Mouse (Mus musculus): Measurements from ENCODE around the gene Coro1c. TPM values are rescaled to one million over a fixed set of nuclear protein-coding genes. Genes with fewer than 3 reads are reported as not detected.

The Coro1c gene
- polyA plus RNA-seq, 1 experiment from 2014 or later: 297 TPM

- no peak overlapping the region for H3K4me3 ChIP-seq (ENCODE audit: low read depth, low read length)
- H3K9ac ChIP-seq (ENCODE audit: low read length): no peak overlapping the region
- WGBS: 82% methylated on average over 7 of the region's 7 CpGs
- H3K9me3 ChIP-seq (ENCODE audit: control insufficient read depth, low read length): no peaks in the 10 kb centered on the region
- H3K27ac ChIP-seq (ENCODE audit: low read depth, low read length): 0 out of 2 replicates have a peak overlapping the region, but pooled peaks have one; percentile 14
- H3K36me3 ChIP-seq (ENCODE audit: control insufficient read depth, insufficient read depth, low read length): no peaks in the 10 kb centered on the region
- no peaks in the 10 kb centered on the region for H3K4me1 ChIP-seq (ENCODE audit: control insufficient read depth, insufficient read depth, low read length)
- no peak overlapping the region for H3K4me2 ChIP-seq (ENCODE audit: low read depth)
- no peaks in the 10 kb centered on the region for H3K27me3 ChIP-seq (ENCODE audit: control insufficient read depth, insufficient read depth, low read length)
- no peak for ATAC-seq (ENCODE audit: insufficient read depth, low FRiP score, low TSS enrichment)
- no peak for DNase-seq (ENCODE audit: low spot score)
Observed at GRCm38 (mm10) chr5:113829566-113830291, 78.8 kb downstream of the Coro1c start.

- H3K36me3 ChIP-seq (ENCODE audit: control insufficient read depth, insufficient read depth, low read length): no peaks in the 10 kb centered on the region
- no peak overlapping the region for H3K9ac ChIP-seq (ENCODE audit: low read length)
- WGBS: 59% methylated on average over 7 of the region's 7 CpGs
- no peaks in the 10 kb centered on the region for H3K4me1 ChIP-seq (ENCODE audit: control insufficient read depth, insufficient read depth, low read length)
- no peaks in the 10 kb centered on the region for H3K27me3 ChIP-seq (ENCODE audit: control insufficient read depth, insufficient read depth, low read length)
- no peak overlapping the region for H3K27ac ChIP-seq (ENCODE audit: low read depth, low read length)
- ATAC-seq (ENCODE audit: insufficient read depth, low FRiP score, low TSS enrichment): no peak
- H3K4me2 ChIP-seq (ENCODE audit: low read depth): no peak overlapping the region
- DNase-seq (ENCODE audit: low spot score): no peak
- no peak overlapping the region for H3K4me3 ChIP-seq (ENCODE audit: low read depth, low read length)
- H3K9me3 ChIP-seq (ENCODE audit: control insufficient read depth, low read length): no peaks in the 10 kb centered on the region
Observed at GRCm38 (mm10) chr5:113828481-113828880, 80.1 kb downstream of the Coro1c start.

GRCm38 (mm10) chr5:113827991-113828411 lies 80.6 kb downstream of the Coro1c start:
- 50% methylated on average over 4 of the region's 4 CpGs for WGBS
- H3K9ac ChIP-seq (ENCODE audit: low read length): no peak overlapping the region
- no peaks in the 10 kb centered on the region for H3K9me3 ChIP-seq (ENCODE audit: control insufficient read depth, low read length)
- H3K4me1 ChIP-seq (ENCODE audit: control insufficient read depth, insufficient read depth, low read length): no peaks in the 10 kb centered on the region
- no peaks in the 10 kb centered on the region for H3K27me3 ChIP-seq (ENCODE audit: control insufficient read depth, insufficient read depth, low read length)
- DNase-seq (ENCODE audit: low spot score): no peak
- H3K4me2 ChIP-seq (ENCODE audit: low read depth): no peak overlapping the region
- no peak overlapping the region for H3K4me3 ChIP-seq (ENCODE audit: low read depth, low read length)
- no peaks in the 10 kb centered on the region for H3K36me3 ChIP-seq (ENCODE audit: control insufficient read depth, insufficient read depth, low read length)
- ATAC-seq (ENCODE audit: insufficient read depth, low FRiP score, low TSS enrichment): no peak
- H3K27ac ChIP-seq (ENCODE audit: low read depth, low read length): no peak overlapping the region

DNA sequence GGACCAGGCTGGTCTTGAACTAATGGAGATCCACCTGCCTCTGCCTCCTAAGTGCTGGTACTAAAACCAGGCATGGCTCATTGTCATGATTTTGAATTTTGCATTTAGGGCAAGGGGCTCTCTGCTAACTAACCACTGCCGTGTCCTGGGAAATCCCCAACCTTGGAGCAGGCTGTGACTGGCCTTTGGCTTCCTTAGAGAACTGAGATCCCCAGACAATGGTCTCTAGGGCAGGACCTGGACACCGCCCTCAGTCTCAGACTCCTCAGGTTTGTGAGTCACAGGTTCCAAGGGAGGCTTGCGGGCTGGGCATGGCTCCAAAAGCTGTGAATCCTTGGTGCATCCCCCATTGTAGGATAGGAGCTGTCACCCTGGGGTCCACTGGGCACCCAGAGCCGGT lies 81.9 kb downstream of the Coro1c start:
- H3K4me1 ChIP-seq (ENCODE audit: control insufficient read depth, insufficient read depth, low read length): no peaks in the 10 kb centered on the region
- H3K36me3 ChIP-seq (ENCODE audit: control insufficient read depth, insufficient read depth, low read length): no peaks in the 10 kb centered on the region
- H3K9me3 ChIP-seq (ENCODE audit: control insufficient read depth, low read length): no peaks in the 10 kb centered on the region; the same call in 1 of the 2 replicates
- ATAC-seq (ENCODE audit: insufficient read depth, low FRiP score, low TSS enrichment) (no peak), DNase-seq (ENCODE audit: low spot score) (no peak)
- H3K9ac ChIP-seq (ENCODE audit: low read length): no peak overlapping the region
- 87% methylated on average over 4 of the region's 4 CpGs for WGBS
- H3K27ac ChIP-seq (ENCODE audit: low read depth, low read length): no peak overlapping the region
- H3K4me2 ChIP-seq (ENCODE audit: low read depth): no peak overlapping the region
- H3K4me3 ChIP-seq (ENCODE audit: low read depth, low read length): no peak overlapping the region
- H3K27me3 ChIP-seq (ENCODE audit: control insufficient read depth, insufficient read depth, low read length): no peaks in the 10 kb centered on the region

GRCm38 (mm10) chr5:113825558-113825957 lies 83.0 kb downstream of the Coro1c start:
- ATAC-seq (ENCODE audit: insufficient read depth, low FRiP score, low TSS enrichment) (no peak), DNase-seq (ENCODE audit: low spot score) (no peak)
- H3K4me1 ChIP-seq (ENCODE audit: control insufficient read depth, insufficient read depth, low read length): no peaks in the 10 kb centered on the region
- no peaks in the 10 kb centered on the region for H3K27me3 ChIP-seq (ENCODE audit: control insufficient read depth, insufficient read depth, low read length)
- H3K36me3 ChIP-seq (ENCODE audit: control insufficient read depth, insufficient read depth, low read length): no peaks in the 10 kb centered on the region
- no peak overlapping the region for H3K4me2 ChIP-seq (ENCODE audit: low read depth)
- no peaks in the 10 kb centered on the region; the same call in 1 of the 2 replicates for H3K9me3 ChIP-seq (ENCODE audit: control insufficient read depth, low read length)
- no peak overlapping the region for H3K27ac ChIP-seq (ENCODE audit: low read depth, low read length)
- H3K9ac ChIP-seq (ENCODE audit: low read length): no peak overlapping the region
- H3K4me3 ChIP-seq (ENCODE audit: low read depth, low read length): no peak overlapping the region
- 85% methylated on average over 7 of the region's 7 CpGs for WGBS

GRCm38 (mm10) chr5:113824228-113824627 lies 84.3 kb downstream of the Coro1c start:
- H3K4me1 ChIP-seq (ENCODE audit: control insufficient read depth, insufficient read depth, low read length): no peaks in the 10 kb centered on the region
- H3K36me3 ChIP-seq (ENCODE audit: control insufficient read depth, insufficient read depth, low read length): no peaks in the 10 kb centered on the region
- WGBS: 81% methylated on average over 4 of the region's 4 CpGs
- no peak overlapping the region for H3K4me3 ChIP-seq (ENCODE audit: low read depth, low read length)
- H3K9me3 ChIP-seq (ENCODE audit: control insufficient read depth, low read length): no peaks in the 10 kb centered on the region; the same call in 1 of the 2 replicates
- no peaks in the 10 kb centered on the region for H3K27me3 ChIP-seq (ENCODE audit: control insufficient read depth, insufficient read depth, low read length)
- no peak overlapping the region for H3K9ac ChIP-seq (ENCODE audit: low read length)
- no peak overlapping the region for H3K27ac ChIP-seq (ENCODE audit: low read depth, low read length)
- no peak for DNase-seq (ENCODE audit: low spot score)
- no peak overlapping the region for H3K4me2 ChIP-seq (ENCODE audit: low read depth)
- ATAC-seq (ENCODE audit: insufficient read depth, low FRiP score, low TSS enrichment): no peak

DNA sequence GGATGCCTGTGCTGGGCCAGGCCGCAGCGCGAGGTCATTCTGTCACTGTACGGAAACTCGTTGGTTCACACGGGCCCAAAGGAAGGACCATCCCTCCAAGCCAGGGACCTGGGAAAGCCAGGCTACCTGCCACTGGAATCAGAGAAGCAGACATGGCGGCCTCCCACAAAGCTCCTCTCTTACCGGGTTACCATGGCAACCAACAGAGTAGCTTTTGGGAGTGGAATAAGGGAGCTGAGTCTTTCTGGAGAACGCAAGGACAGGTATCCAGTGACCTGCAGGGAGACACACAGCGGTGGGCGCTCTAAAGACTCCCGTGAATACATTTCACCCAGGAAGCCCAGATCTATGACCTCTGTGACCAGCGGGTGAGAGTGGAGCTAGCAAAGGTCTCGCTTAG lies 90.0 kb downstream of the Coro1c start:
- H3K4me2 ChIP-seq (ENCODE audit: low read depth): no peak overlapping the region
- WGBS: 77% methylated on average over 14 of the region's 14 CpGs
- no peak for ATAC-seq (ENCODE audit: insufficient read depth, low FRiP score, low TSS enrichment)

DNA sequence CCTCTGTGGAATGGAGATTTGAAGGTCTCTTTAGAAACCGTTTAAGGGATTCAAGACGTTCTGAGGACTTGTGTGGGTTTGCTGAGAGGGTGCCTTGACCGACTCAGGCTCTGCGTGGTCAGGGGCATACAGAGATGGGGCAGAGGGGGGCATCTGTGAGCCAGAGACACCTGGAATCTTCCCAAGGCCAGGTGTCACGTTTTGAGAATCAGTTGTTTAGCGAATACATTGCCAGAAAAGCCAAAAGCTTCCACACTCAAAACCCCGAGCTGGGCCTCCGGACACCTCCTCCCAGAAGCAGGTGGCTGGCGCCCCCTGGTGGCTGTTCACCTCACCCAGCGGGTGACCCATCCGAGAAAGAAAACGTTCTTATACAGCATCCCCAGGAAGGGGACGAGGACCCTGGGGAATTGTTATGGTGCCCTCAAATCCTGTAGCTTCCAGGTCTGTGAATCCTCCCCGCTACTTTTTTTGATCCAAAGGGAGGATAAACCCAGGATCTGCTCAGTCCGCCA lies 92.9 kb downstream of the Coro1c start:
- Histone ChIP-seq H3K36me3 (ENCODE audit: control insufficient read depth, insufficient read depth, low read length) (no peaks in the 10 kb centered on the region), H3K9ac (ENCODE audit: low read length) (peak overlapping the region; percentile 26; the same call in 1 of the 2 replicates), H3K4me2 (ENCODE audit: low read depth) (0 out of 2 replicates have a peak overlapping the region, but pooled peaks have one; percentile 12), H3K27ac (ENCODE audit: low read depth, low read length) (no peak overlapping the region), H3K9me3 (ENCODE audit: control insufficient read depth, low read length) (no peaks in the 10 kb centered on the region), H3K27me3 (ENCODE audit: control insufficient read depth, insufficient read depth, low read length) (no peaks in the 10 kb centered on the region), H3K4me1 (ENCODE audit: control insufficient read depth, insufficient read depth, low read length) (0 out of 2 replicates have a peak, but pooled peaks cover 3% of the 10 kb centered on the region), H3K4me3 (ENCODE audit: low read depth, low read length) (no peak overlapping the region)
- ATAC-seq (ENCODE audit: insufficient read depth, low FRiP score, low TSS enrichment) (no peak), DNase-seq (ENCODE audit: low spot score) (peak; percentile 91)
- WGBS: 13% methylated on average over 15 of the region's 15 CpGs

More for the DNA sequence above, 90.0 kb downstream of the Coro1c start:
- no peaks in the 10 kb centered on the region for H3K36me3 ChIP-seq (ENCODE audit: control insufficient read depth, insufficient read depth, low read length)
- H3K9ac ChIP-seq (ENCODE audit: low read length): no peak overlapping the region
- H3K4me3 ChIP-seq (ENCODE audit: low read depth, low read length): no peak overlapping the region
- no peaks in the 10 kb centered on the region for H3K27me3 ChIP-seq (ENCODE audit: control insufficient read depth, insufficient read depth, low read length)
- no peaks in the 10 kb centered on the region; the same call in 1 of the 2 replicates for H3K9me3 ChIP-seq (ENCODE audit: control insufficient read depth, low read length)
- H3K4me1 ChIP-seq (ENCODE audit: control insufficient read depth, insufficient read depth, low read length): 0 out of 2 replicates have a peak, but pooled peaks cover 3% of the 10 kb centered on the region
- no peak for DNase-seq (ENCODE audit: low spot score)
- H3K27ac ChIP-seq (ENCODE audit: low read depth, low read length): no peak overlapping the region

GRCm38 (mm10) chr5:113815041-113815389 lies 93.5 kb downstream of the Coro1c start:
- H3K4me1 ChIP-seq (ENCODE audit: control insufficient read depth, insufficient read depth, low read length): 0 out of 2 replicates have a peak, but pooled peaks cover 3% of the 10 kb centered on the region
- no peak overlapping the region for H3K4me3 ChIP-seq (ENCODE audit: low read depth, low read length)
- no peak overlapping the region for H3K4me2 ChIP-seq (ENCODE audit: low read depth)
- H3K9me3 ChIP-seq (ENCODE audit: control insufficient read depth, low read length): no peaks in the 10 kb centered on the region
- no peaks in the 10 kb centered on the region for H3K36me3 ChIP-seq (ENCODE audit: control insufficient read depth, insufficient read depth, low read length)
- no peak overlapping the region for H3K27ac ChIP-seq (ENCODE audit: low read depth, low read length)
- no peaks in the 10 kb centered on the region for H3K27me3 ChIP-seq (ENCODE audit: control insufficient read depth, insufficient read depth, low read length)
- ATAC-seq (ENCODE audit: insufficient read depth, low FRiP score, low TSS enrichment): no peak
- H3K9ac ChIP-seq (ENCODE audit: low read length): no peak overlapping the region
- no peak for DNase-seq (ENCODE audit: low spot score)
- WGBS: 57% methylated on average over 11 of the region's 11 CpGs
